Mouse (Mus musculus) urinary bladder, postnatal 14 days (tissue): Measurements from ENCODE around the gene Sema4c.
A peak's percentile ranks its signal among the peaks of the same experiment; 100 is the strongest.

ENCODE experiments used
- DNase-seq: peaks from one replicate; pipeline ENCODE4 v3.0.0; 2021; ENCODE audit warnings: low spot score

Sema4c gene

DNA sequence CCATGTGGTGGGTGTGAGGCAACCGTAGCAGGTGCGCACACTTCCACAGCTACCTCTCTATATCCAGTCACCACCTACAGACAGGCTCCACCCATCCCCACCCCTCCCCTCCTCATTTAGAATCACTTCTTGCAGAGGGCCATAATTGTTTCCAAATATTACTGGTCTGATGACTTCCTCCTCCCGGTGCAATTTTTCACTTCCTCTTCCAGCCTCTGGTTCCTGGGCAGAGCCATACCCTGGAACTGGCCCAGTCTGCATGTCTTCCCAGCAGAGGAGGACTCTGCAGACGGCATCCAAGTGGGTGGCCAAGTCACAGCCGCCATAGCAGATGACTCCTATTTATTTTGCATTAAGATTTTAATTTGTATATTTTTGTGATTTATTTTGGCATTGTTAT is 49.9 kb downstream of the Sema4c start:
- DNase-seq, result no peak

DNA sequence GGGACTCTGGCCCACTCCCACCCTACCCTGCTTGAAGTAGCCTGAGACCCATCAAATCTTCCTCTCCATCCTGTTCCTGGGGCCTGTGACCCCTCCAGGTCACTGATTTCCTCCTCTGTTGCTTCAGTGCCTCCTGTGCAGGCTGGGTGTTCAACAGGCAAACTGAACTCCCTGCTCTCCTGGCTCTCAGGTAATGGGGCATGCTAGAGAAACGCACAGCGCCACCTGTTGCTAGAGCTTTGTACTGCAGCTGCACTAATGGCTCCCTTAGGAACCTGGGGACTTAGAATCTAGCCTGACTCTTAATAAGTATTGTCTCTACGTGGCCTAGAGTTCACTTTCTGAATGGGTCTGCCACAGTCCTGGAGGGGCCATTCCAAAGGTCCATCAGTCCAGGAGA is 56.9 kb downstream of the Sema4c start:
- peak; percentile 82 for DNase-seq
